ENCODE assay signal across 9 mouse cellular contexts in the genomic region with DNA sequence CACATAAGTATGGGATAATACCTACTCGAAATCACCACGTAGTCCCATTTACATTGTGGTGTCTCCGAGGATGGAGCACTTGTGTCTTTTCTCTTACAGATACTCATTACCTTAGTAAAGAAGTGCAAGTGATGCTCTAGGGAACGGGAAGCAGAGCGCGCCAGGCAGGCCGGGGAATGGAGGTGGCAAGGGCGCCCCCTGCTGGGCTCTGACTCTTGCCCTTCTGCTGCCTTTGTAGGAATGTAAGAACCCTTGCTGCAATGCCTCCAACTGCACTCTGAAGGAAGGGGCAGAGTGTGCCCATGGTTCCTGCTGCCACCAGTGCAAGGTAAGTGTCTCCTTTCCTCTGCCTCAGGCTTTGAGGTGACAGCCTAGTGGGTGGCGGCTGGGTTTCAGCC. TPM values are rescaled to one million over a fixed set of nuclear protein-coding genes. Genes with fewer than 3 reads are reported as not detected.
DNase-seq lines count a peak whose midpoint lies in the region; ATAC-seq and TF ChIP-seq lines count a peak whose summit lies in the region.
"Had no signal": no experiment of that assay in that cellular context is flagged by ENCODE, and none has a peak within 500 bp of the region (broad histone marks: within the 10 kb centered on the region; RNA-seq: fewer than 3 reads in every experiment).

No protein-coding gene starts in this region.

- no peak overlapping the region for H3K4me2 ChIP-seq in hindbrain, embryonic 16.5 days (ENCODE audit: low read length)
- no peak overlapping the region for H3K4me2 ChIP-seq in heart, embryonic 12.5 days

- no peaks in the 10 kb centered on the region for H3K9me3 ChIP-seq in hindbrain, embryonic 10.5 days
- no peaks in the 10 kb centered on the region for H3K9me3 ChIP-seq in hindbrain, embryonic 16.5 days (ENCODE audit: control insufficient read depth, low read length)
- no peaks in the 10 kb centered on the region for H3K9me3 ChIP-seq in heart, embryonic 12.5 days (replicated peaks)
- H3K9me3 ChIP-seq: megakaryocyte, embryonic 14.5 days had no signal

- H3K27me3 ChIP-seq in hindbrain, embryonic 10.5 days (ENCODE audit: insufficient read depth, poor library complexity, severe bottlenecking): no peaks in the 10 kb centered on the region
- no peaks in the 10 kb centered on the region for H3K27me3 ChIP-seq in hindbrain, embryonic 16.5 days (replicated peaks; ENCODE audit: control insufficient read depth, insufficient read depth, low read length)
- no peaks in the 10 kb centered on the region for H3K27me3 ChIP-seq in heart, embryonic 12.5 days (replicated peaks)
- no peaks in the 10 kb centered on the region for H3K27me3 ChIP-seq in thymus, adult 2 months (ENCODE audit: control insufficient read depth, insufficient read depth, low read length)

- peak; percentile 59 for TF ChIP-seq CTCF in cortical plate, adult 2 months (IDR thresholded peaks at IDR 0.05; ENCODE audit: extremely low read depth, insufficient read depth, low read length)
- peak; percentile 68; the same call in 1 of the 2 replicates for TF ChIP-seq CTCF in thymus, adult 2 months (IDR thresholded peaks at IDR 0.05; ENCODE audit: borderline replicate concordance, control insufficient read depth, extremely low read depth, insufficient read depth, low read length, poor library complexity)

- no peak overlapping the region for H3K27ac ChIP-seq in hindbrain, embryonic 10.5 days
- H3K27ac ChIP-seq in hindbrain, embryonic 16.5 days (ENCODE audit: low read depth, low read length): no peak overlapping the region
- no peak overlapping the region for H3K27ac ChIP-seq in cortical plate, adult 2 months (ENCODE audit: insufficient read depth, low read length)
- H3K27ac ChIP-seq in heart, embryonic 12.5 days (ENCODE audit: poor library complexity, severe bottlenecking): no peak overlapping the region
- H3K27ac ChIP-seq in thymus, adult 2 months (ENCODE audit: control insufficient read depth, insufficient read depth, low read length): no peak overlapping the region

- no peak for TF ChIP-seq POLR2A in cortical plate, adult 2 months (IDR thresholded peaks at IDR 0.05; ENCODE audit: extremely low read depth, insufficient read depth, low read length)
- TF ChIP-seq POLR2A in thymus, adult 2 months (IDR thresholded peaks at IDR 0.05; ENCODE audit: control insufficient read depth, extremely low read depth, insufficient read depth, low read length, poor library complexity): no peak

- peak; percentile 29 for DNase-seq in hindbrain, embryonic 10.5 days (ENCODE audit: low spot score)
- DNase-seq in left cerebral cortex, adult 18-20 months (ENCODE audit: low spot score in 2 of 2): peak; percentile 64 to 72
- peak; percentile 64 for DNase-seq in thymus, adult 2 months

- peaks cover 32% of the 10 kb centered on the region for H3K36me3 ChIP-seq in hindbrain, embryonic 10.5 days
- peaks cover 12% of the 10 kb centered on the region for H3K36me3 ChIP-seq in hindbrain, embryonic 16.5 days (ENCODE audit: control insufficient read depth, insufficient read depth, low read length)
- H3K36me3 ChIP-seq in heart, embryonic 12.5 days: peaks cover 80% of the 10 kb centered on the region
- H3K36me3 ChIP-seq in thymus, adult 2 months (ENCODE audit: control insufficient read depth, insufficient read depth, low read length): no peaks in the 10 kb centered on the region

- no peak overlapping the region for H3K4me3 ChIP-seq in hindbrain, embryonic 10.5 days
- no peak overlapping the region for H3K4me3 ChIP-seq in hindbrain, embryonic 16.5 days (ENCODE audit: low read length)
- no peak overlapping the region for H3K4me3 ChIP-seq in cortical plate, adult 2 months (ENCODE audit: insufficient read depth, low read length)
- no peak overlapping the region for H3K4me3 ChIP-seq in heart, embryonic 12.5 days
- H3K4me3 ChIP-seq in thymus, adult 2 months (ENCODE audit: control insufficient read depth, insufficient read depth, low read length): no peak overlapping the region
- H3K4me3 ChIP-seq: megakaryocyte, embryonic 14.5 days had no signal

- H3K9ac ChIP-seq in hindbrain, embryonic 16.5 days (ENCODE audit: low read depth, low read length): no peak overlapping the region
- H3K9ac ChIP-seq in heart, embryonic 12.5 days: 0 out of 2 replicates have a peak overlapping the region, but pooled peaks have one; percentile 7

- no peaks in the 10 kb centered on the region; the same call in 1 of the 2 replicates for H3K4me1 ChIP-seq in hindbrain, embryonic 10.5 days (replicated peaks)
- H3K4me1 ChIP-seq in hindbrain, embryonic 16.5 days (ENCODE audit: control insufficient read depth, insufficient read depth, low read depth, low read length): no peaks in the 10 kb centered on the region
- H3K4me1 ChIP-seq in cortical plate, adult 2 months (ENCODE audit: control insufficient read depth, insufficient read depth, low read length): no peaks in the 10 kb centered on the region
- peaks cover 12% of the 10 kb centered on the region for H3K4me1 ChIP-seq in heart, embryonic 12.5 days (replicated peaks)
- no peaks in the 10 kb centered on the region; the same call in 1 of the 2 replicates for H3K4me1 ChIP-seq in thymus, adult 2 months (replicated peaks; ENCODE audit: control insufficient read depth, insufficient read depth, low read length)

- WGBS in hindbrain, embryonic 10.5 days: 71% methylated on average over 9 of the region's 9 CpGs
- 67% methylated on average over 9 of the region's 9 CpGs for WGBS in hindbrain, embryonic 16.5 days
- WGBS in heart, embryonic 12.5 days: 64% methylated on average over 9 of the region's 9 CpGs
- WGBS in thymus, adult 2 months: 58% methylated on average over 9 of the region's 9 CpGs

- ATAC-seq in hindbrain, embryonic 16.5 days: no peak
- peak; percentile 49 for ATAC-seq in activated CD4-positive, CD25-positive, alpha-beta regulatory T cell, adult 4 months
- ATAC-seq in heart, embryonic 12.5 days (ENCODE audit: insufficient number of reproducible peaks, low FRiP score): no peak
- peak; percentile 70 for ATAC-seq in megakaryocyte progenitor cell, adult 5-6 weeks (replicated peaks; ENCODE audit: poor library complexity)

RNA-seq across cellular contexts. Expression of gene Nipal4, which starts 37.8 kb away (rescaled TPM):
- polyA plus RNA-seq in hindbrain, embryonic 10.5 days (2016; fragmentation: Nextera tagmentation; extraction: Ambion mirVana): 0.65 and 0.66 TPM in 2 replicates
- polyA plus RNA-seq in hindbrain, embryonic 16.5 days (2015; fragmentation: Nextera tagmentation; extraction: Ambion mirVana): 0.26 and 0.45 TPM in 2 replicates
- under 1 TPM in 1 of 2 experiments, not detected in 1; 0.41 TPM for polyA plus RNA-seq in activated CD4-positive, CD25-positive, alpha-beta regulatory T cell, adult 4 months (2017; shearing (Covaris generic))
- 4.0 and 4.9 TPM in 2 replicates for polyA plus RNA-seq in cortical plate, adult 2 months (2012; rRNA removed)
- 21.7 and 22.9 TPM in 2 replicates for polyA plus RNA-seq in heart, embryonic 12.5 days (2016; fragmentation: Nextera tagmentation; extraction: Ambion mirVana)
- total RNA-seq in left cerebral cortex, adult 18-20 months (2021): 1 to 10 TPM; 1.1 to 1.5 TPM
- not detected in 2 replicates for total RNA-seq in megakaryocyte progenitor cell, adult 5-6 weeks (2015)
- not detected in 2 replicates for total RNA-seq in megakaryocyte progenitor cell, adult 5-6 weeks (2017)
- polyA plus RNA-seq in thymus, adult 2 months (2012; rRNA removed): 0.37 and 0.58 TPM in 2 replicates

Comparison
In these comparisons a context has a peak if more than half of its experiments do, and no peak if none do; other contexts are left out.
1. ATAC-seq: peak in activated CD4-positive, CD25-positive, alpha-beta regulatory T cell, adult 4 months (single experiment) and megakaryocyte progenitor cell, adult 5-6 weeks (single experiment); none in hindbrain, embryonic 16.5 days (single experiment) and heart, embryonic 12.5 days (single experiment).
2. Peak in every context shown above with its lines, with median percentiles within 50 percentile points of each other: DNase-seq.